9 mouse cellular contexts compared by ENCODE assay signal in the genomic region with DNA sequence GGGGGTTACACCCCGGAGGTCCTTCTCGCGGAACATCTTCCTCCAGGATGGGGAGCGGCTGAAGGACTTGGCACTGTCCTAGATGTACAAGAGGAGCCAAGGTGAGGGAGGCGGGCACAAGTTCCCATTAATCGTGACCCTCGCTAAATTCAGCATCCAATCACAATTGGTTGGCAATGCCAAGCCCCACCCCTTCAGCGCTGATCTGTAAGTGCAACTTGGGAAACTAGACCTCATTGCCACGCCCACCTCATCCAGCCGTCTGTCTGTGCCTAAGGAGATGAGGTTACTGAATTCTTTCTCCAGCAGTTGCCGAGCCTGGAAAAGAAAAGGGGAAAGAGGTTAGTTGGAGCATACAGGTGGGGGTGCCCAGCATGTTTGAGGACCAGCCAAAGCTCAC. TPM values are rescaled to one million over a fixed set of nuclear protein-coding genes. Genes with fewer than 3 reads are reported as not detected.
A peak's percentile ranks its signal among the peaks of the same experiment; 100 is the strongest.
DNase-seq lines count a peak whose midpoint lies in the region; ATAC-seq lines count a peak whose summit lies in the region.
"Had no signal": no experiment of that assay in that cellular context is flagged by ENCODE, and none has a peak within 500 bp of the region (broad histone marks: within the 10 kb centered on the region; RNA-seq: fewer than 3 reads in every experiment).

No protein-coding gene starts in this region.

- 0 out of 2 replicates have a peak, but pooled peaks cover 7% of the 10 kb centered on the region for H3K36me3 ChIP-seq in forebrain, embryonic 15.5 days
- H3K36me3 ChIP-seq in intestine, embryonic 14.5 days (ENCODE audit: control insufficient read depth, insufficient read depth, low read length), result no peaks in the 10 kb centered on the region
- H3K36me3 ChIP-seq in liver, embryonic 15.5 days (replicated peaks), result no peaks in the 10 kb centered on the region
- H3K36me3 ChIP-seq in neural tube, embryonic 11.5 days (ENCODE audit: control insufficient read depth, insufficient read depth, low read length), result no peaks in the 10 kb centered on the region
- H3K36me3 ChIP-seq: G1E had no signal

- H3K4me1 ChIP-seq in forebrain, embryonic 15.5 days, result peaks cover 30% of the 10 kb centered on the region
- H3K4me1 ChIP-seq in intestine, embryonic 14.5 days (replicated peaks; ENCODE audit: control insufficient read depth, insufficient read depth, low read length), result peaks cover 27% of the 10 kb centered on the region
- peaks cover 45% of the 10 kb centered on the region for H3K4me1 ChIP-seq in liver, embryonic 15.5 days (replicated peaks)
- H3K4me1 ChIP-seq in neural tube, embryonic 11.5 days (ENCODE audit: control insufficient read depth, insufficient read depth, low read length), result peaks cover 17% of the 10 kb centered on the region

- no peaks in the 10 kb centered on the region for H3K9me3 ChIP-seq in forebrain, embryonic 15.5 days
- H3K9me3 ChIP-seq in intestine, embryonic 14.5 days (ENCODE audit: control insufficient read depth, low read length), result no peaks in the 10 kb centered on the region
- H3K9me3 ChIP-seq in liver, embryonic 15.5 days (replicated peaks), result no peaks in the 10 kb centered on the region
- H3K9me3 ChIP-seq in neural tube, embryonic 11.5 days (ENCODE audit: control insufficient read depth, low read length), result no peaks in the 10 kb centered on the region
- H3K9me3 ChIP-seq: G1E had no signal

- ATAC-seq in forebrain, embryonic 15.5 days (replicated peaks), result no peak
- ATAC-seq in intestine, embryonic 14.5 days (replicated peaks; ENCODE audit: low FRiP score, low TSS enrichment, low read depth), result no peak
- ATAC-seq in liver, embryonic 15.5 days (ENCODE audit: insufficient read depth), result peak; percentile 33; the same call in 1 of the 2 replicates
- ATAC-seq in neural tube, embryonic 11.5 days (ENCODE audit: insufficient read depth, low FRiP score, low TSS enrichment), result no peak
- no peak for ATAC-seq in inflammation-experienced regulatory T-cells, adult 6 months

- H3K4me2 ChIP-seq in forebrain, embryonic 15.5 days (replicated peaks), result peak overlapping the region; percentile 72
- H3K4me2 ChIP-seq in intestine, embryonic 14.5 days (ENCODE audit: low read length), result peak overlapping the region; percentile 76
- H3K4me2 ChIP-seq in liver, embryonic 15.5 days, result peak overlapping the region; percentile 88
- peak overlapping the region; percentile 90 for H3K4me2 ChIP-seq in neural tube, embryonic 11.5 days (ENCODE audit: low read depth)

- H3K27me3 ChIP-seq in forebrain, embryonic 15.5 days, result peaks cover 11% of the 10 kb centered on the region; the same call in 1 of the 2 replicates
- no peaks in the 10 kb centered on the region for H3K27me3 ChIP-seq in intestine, embryonic 14.5 days (replicated peaks; ENCODE audit: control insufficient read depth, insufficient read depth, low read length)
- H3K27me3 ChIP-seq in liver, embryonic 15.5 days, result peaks cover 71% of the 10 kb centered on the region
- peaks cover 6% of the 10 kb centered on the region; the same call in 1 of the 2 replicates for H3K27me3 ChIP-seq in neural tube, embryonic 11.5 days (ENCODE audit: control insufficient read depth, insufficient read depth, low read length)

- H3K9ac ChIP-seq in forebrain, embryonic 15.5 days (replicated peaks), result no peak overlapping the region
- peak overlapping the region; percentile 42 for H3K9ac ChIP-seq in intestine, embryonic 14.5 days (ENCODE audit: low read length)
- 0 out of 2 replicates have a peak overlapping the region, but pooled peaks have one; percentile 56 for H3K9ac ChIP-seq in liver, embryonic 15.5 days
- 0 out of 2 replicates have a peak overlapping the region, but pooled peaks have one; percentile 65 for H3K9ac ChIP-seq in neural tube, embryonic 11.5 days (ENCODE audit: low read length)

- no peak overlapping the region for H3K27ac ChIP-seq in forebrain, embryonic 15.5 days (replicated peaks)
- H3K27ac ChIP-seq in intestine, embryonic 14.5 days (ENCODE audit: low read depth), result no peak overlapping the region
- H3K27ac ChIP-seq in liver, embryonic 15.5 days (replicated peaks), result no peak overlapping the region
- H3K27ac ChIP-seq in neural tube, embryonic 11.5 days (ENCODE audit: low read depth, low read length), result no peak overlapping the region

- H3K4me3 ChIP-seq in forebrain, embryonic 15.5 days, result peak overlapping the region; percentile 42
- peak overlapping the region; percentile 40 for H3K4me3 ChIP-seq in intestine, embryonic 14.5 days (ENCODE audit: low read depth, low read length)
- H3K4me3 ChIP-seq in liver, embryonic 15.5 days (replicated peaks), result peak overlapping the region; percentile 61
- H3K4me3 ChIP-seq in neural tube, embryonic 11.5 days (ENCODE audit: low read depth, low read length), result peak overlapping the region; percentile 43

- DNase-seq in adrenal gland, adult 2 months, result peak; percentile 58
- no peak for DNase-seq in adrenal gland, adult 18-20 months (ENCODE audit: low spot score in 2 of 2)
- peak; percentile 34 for DNase-seq in adrenal gland, postnatal 25 days
- DNase-seq in intestine, embryonic 14.5 days (ENCODE audit: low spot score), result peak; percentile 81
- DNase-seq in neural tube, embryonic 11.5 days (ENCODE audit: low spot score), result peak; percentile 68

- WGBS in forebrain, embryonic 15.5 days, result under 1% methylated on average over 11 of the region's 11 CpGs
- 0% methylated on average over 11 of the region's 11 CpGs for WGBS in intestine, embryonic 14.5 days
- under 1% methylated on average over 11 of the region's 11 CpGs for WGBS in liver, embryonic 15.5 days (ENCODE audit: insufficient replicate concordance)
- 0% methylated on average over 11 of the region's 11 CpGs for WGBS in neural tube, embryonic 11.5 days

RNA-seq across cellular contexts. Expression of gene Hrc, which starts 5.6 kb away (rescaled TPM):
- under 1 TPM in 1 of 2 experiments, not detected in 1; 0.23 TPM for total RNA-seq in adrenal gland, adult 2 months (2021)
- polyA plus RNA-seq in adrenal gland, adult 2 months (2012; rRNA removed), result 0.18 TPM in 1 of 2 replicates, not detected in the other
- total RNA-seq in adrenal gland, adult 18-20 months (2021), result under 1 TPM; 0.17 to 0.83 TPM
- total RNA-seq in adrenal gland, postnatal 25 days (2021), result 0.18 TPM in 1 of 2 replicates, not detected in the other
- polyA plus RNA-seq in forebrain, embryonic 15.5 days (2015; fragmentation: Nextera tagmentation; extraction: Ambion mirVana), result 0.10 and 0.23 TPM in 2 replicates
- 0.58 and 0.63 TPM in 2 replicates for polyA plus RNA-seq in intestine, embryonic 14.5 days (2014; fragmentation: Nextera tagmentation; extraction: Ambion mirVana)
- polyA plus RNA-seq in liver, embryonic 15.5 days (2015; fragmentation: Nextera tagmentation; extraction: Ambion mirVana), result 0.31 and 0.54 TPM in 2 replicates
- 0.87 and 1.1 TPM in 2 replicates for polyA plus RNA-seq in neural tube, embryonic 11.5 days (2014; fragmentation: Nextera tagmentation; extraction: Ambion mirVana)
- polyA plus RNA-seq in inflammation-experienced regulatory T-cells, adult 6 months (2017; shearing (Covaris generic)), result not detected
- polyA plus RNA-seq: G1E had no signal

RNA-seq across cellular contexts. Expression of gene Trpm4, which starts 7.1 kb away (rescaled TPM):
- total RNA-seq in adrenal gland, adult 2 months (2021), result 1 to 10 TPM; 5.2 to 9.4 TPM
- polyA plus RNA-seq in adrenal gland, adult 2 months (2012; rRNA removed), result 8.8 and 11.2 TPM in 2 replicates
- 10 to 100 TPM in 1 of 2 experiments, 1 to 10 TPM in 1; 7.8 to 11.0 TPM for total RNA-seq in adrenal gland, adult 18-20 months (2021)
- total RNA-seq in adrenal gland, postnatal 25 days (2021), result 9.3 and 14.2 TPM in 2 replicates
- 9.3 and 11.0 TPM in 2 replicates for polyA plus RNA-seq in forebrain, embryonic 15.5 days (2015; fragmentation: Nextera tagmentation; extraction: Ambion mirVana)
- polyA plus RNA-seq in intestine, embryonic 14.5 days (2014; fragmentation: Nextera tagmentation; extraction: Ambion mirVana), result 18.7 and 21.3 TPM in 2 replicates
- polyA plus RNA-seq in liver, embryonic 15.5 days (2015; fragmentation: Nextera tagmentation; extraction: Ambion mirVana), result 1.3 and 1.5 TPM in 2 replicates
- 6.5 and 8.6 TPM in 2 replicates for polyA plus RNA-seq in neural tube, embryonic 11.5 days (2014; fragmentation: Nextera tagmentation; extraction: Ambion mirVana)
- 10 to 100 TPM; 17.2 to 21.7 (median 19.3) TPM for polyA plus RNA-seq in inflammation-experienced regulatory T-cells, adult 6 months (2017; shearing (Covaris generic))

RNA-seq across cellular contexts. Expression of gene Ppfia3, which starts 26.1 kb away (rescaled TPM):
- 1 to 10 TPM; 1.1 to 2.8 TPM for total RNA-seq in adrenal gland, adult 2 months (2021)
- polyA plus RNA-seq in adrenal gland, adult 2 months (2012; rRNA removed), result 4.3 and 4.7 TPM in 2 replicates
- 1 to 10 TPM; 1.7 to 3.2 TPM for total RNA-seq in adrenal gland, adult 18-20 months (2021)
- total RNA-seq in adrenal gland, postnatal 25 days (2021), result 1.9 and 2.9 TPM in 2 replicates
- 18.3 and 20.1 TPM in 2 replicates for polyA plus RNA-seq in forebrain, embryonic 15.5 days (2015; fragmentation: Nextera tagmentation; extraction: Ambion mirVana)
- 5.5 and 5.8 TPM in 2 replicates for polyA plus RNA-seq in intestine, embryonic 14.5 days (2014; fragmentation: Nextera tagmentation; extraction: Ambion mirVana)
- polyA plus RNA-seq in liver, embryonic 15.5 days (2015; fragmentation: Nextera tagmentation; extraction: Ambion mirVana), result 0.09 and 0.14 TPM in 2 replicates
- 11.9 and 12.1 TPM in 2 replicates for polyA plus RNA-seq in neural tube, embryonic 11.5 days (2014; fragmentation: Nextera tagmentation; extraction: Ambion mirVana)
- under 1 TPM in 2 of 3 experiments, not detected in 1; 0.19 to 0.60 TPM for polyA plus RNA-seq in inflammation-experienced regulatory T-cells, adult 6 months (2017; shearing (Covaris generic))

RNA-seq across cellular contexts. Expression of gene Lin7b, which starts 29.7 kb away (rescaled TPM):
- 1 to 10 TPM; 2.4 to 3.8 TPM for total RNA-seq in adrenal gland, adult 2 months (2021)
- 5.7 and 10.3 TPM in 2 replicates for polyA plus RNA-seq in adrenal gland, adult 2 months (2012; rRNA removed)
- 1 to 10 TPM; 1.3 to 1.7 TPM for total RNA-seq in adrenal gland, adult 18-20 months (2021)
- total RNA-seq in adrenal gland, postnatal 25 days (2021), result 8.7 TPM in 1 of 2 replicates, not detected in the other
- polyA plus RNA-seq in forebrain, embryonic 15.5 days (2015; fragmentation: Nextera tagmentation; extraction: Ambion mirVana), result 9.1 and 10.5 TPM in 2 replicates
- 3.0 and 3.2 TPM in 2 replicates for polyA plus RNA-seq in intestine, embryonic 14.5 days (2014; fragmentation: Nextera tagmentation; extraction: Ambion mirVana)
- polyA plus RNA-seq in liver, embryonic 15.5 days (2015; fragmentation: Nextera tagmentation; extraction: Ambion mirVana), result not detected in 2 replicates
- 1.6 and 3.4 TPM in 2 replicates for polyA plus RNA-seq in neural tube, embryonic 11.5 days (2014; fragmentation: Nextera tagmentation; extraction: Ambion mirVana)
- not detected for polyA plus RNA-seq in inflammation-experienced regulatory T-cells, adult 6 months (2017; shearing (Covaris generic))

RNA-seq across cellular contexts. Expression of gene Snrnp70, which starts 54.9 kb away (rescaled TPM):
- total RNA-seq in adrenal gland, adult 2 months (2021), result 100 to 1,000 TPM; 219 to 278 TPM
- 230 and 236 TPM in 2 replicates for polyA plus RNA-seq in adrenal gland, adult 2 months (2012; rRNA removed)
- 100 to 1,000 TPM; 262 to 325 TPM for total RNA-seq in adrenal gland, adult 18-20 months (2021)
- total RNA-seq in adrenal gland, postnatal 25 days (2021), result 361 and 425 TPM in 2 replicates
- 220 and 231 TPM in 2 replicates for polyA plus RNA-seq in forebrain, embryonic 15.5 days (2015; fragmentation: Nextera tagmentation; extraction: Ambion mirVana)
- polyA plus RNA-seq in intestine, embryonic 14.5 days (2014; fragmentation: Nextera tagmentation; extraction: Ambion mirVana), result 77.1 and 86.0 TPM in 2 replicates
- 77.8 and 86.3 TPM in 2 replicates for polyA plus RNA-seq in liver, embryonic 15.5 days (2015; fragmentation: Nextera tagmentation; extraction: Ambion mirVana)
- 66.4 and 74.1 TPM in 2 replicates for polyA plus RNA-seq in neural tube, embryonic 11.5 days (2014; fragmentation: Nextera tagmentation; extraction: Ambion mirVana)
- polyA plus RNA-seq in inflammation-experienced regulatory T-cells, adult 6 months (2017; shearing (Covaris generic)), result 100 to 1,000 TPM in 1 of 3 experiments, 10 to 100 TPM in 2; 72.4 to 131 (median 77.7) TPM

Comparison
In these comparisons a context has a peak if more than half of its experiments do, and no peak if none do; other contexts are left out.
1. DNase-seq: peak in adrenal gland, adult 2 months (single experiment), adrenal gland, postnatal 25 days (single experiment), intestine, embryonic 14.5 days (single experiment) and neural tube, embryonic 11.5 days (single experiment); none in adrenal gland, adult 18-20 months (0 of 2).
2. Peak in every context shown above with its lines, with median percentiles within 50 percentile points of each other: H3K4me2 ChIP-seq and H3K4me3 ChIP-seq.